13 mouse cellular contexts compared by ENCODE assay signal in genomic region chr4:84942651-84943050, GRCm38 (mm10).
"Had no signal": no experiment of that assay in that cellular context is flagged by ENCODE, and none has a peak within 500 bp of the region (broad histone marks: within the 10 kb centered on the region; RNA-seq: fewer than 3 reads in every experiment).

No protein-coding gene starts in this region.

- H3K9me3 ChIP-seq: kidney, embryonic 15.5 days; limb, embryonic 15.5 days; liver, embryonic 12.5 days; midbrain, embryonic 15.5 days had no signal

- H3K36me3 ChIP-seq: kidney, embryonic 15.5 days; limb, embryonic 15.5 days; liver, embryonic 12.5 days; midbrain, embryonic 15.5 days had no signal

- H3K4me3 ChIP-seq: kidney, embryonic 15.5 days; limb, embryonic 15.5 days; liver, embryonic 12.5 days; midbrain, embryonic 15.5 days had no signal

- H3K27ac ChIP-seq: kidney, embryonic 15.5 days; limb, embryonic 15.5 days; liver, embryonic 12.5 days; midbrain, embryonic 15.5 days had no signal

- H3K4me1 ChIP-seq: limb, embryonic 15.5 days; liver, embryonic 12.5 days; midbrain, embryonic 15.5 days had no signal

- H3K27me3 ChIP-seq: kidney, embryonic 15.5 days; limb, embryonic 15.5 days; liver, embryonic 12.5 days; midbrain, embryonic 15.5 days had no signal

- H3K4me2 ChIP-seq: kidney, embryonic 15.5 days; limb, embryonic 15.5 days; liver, embryonic 12.5 days; lung, embryonic 14.5 days; midbrain, embryonic 15.5 days had no signal

- DNase-seq: kidney, adult 2 months; kidney, postnatal 14 days; lung, postnatal 10 days; lung, postnatal 4 days; right cerebral cortex, adult 18-20 months; right cerebral cortex, postnatal 25 days; thymus, postnatal 36 days had no signal

- H3K9ac ChIP-seq: kidney, embryonic 15.5 days; limb, embryonic 15.5 days; liver, embryonic 12.5 days; lung, embryonic 14.5 days; midbrain, embryonic 15.5 days had no signal

- ATAC-seq: intestine, embryonic 16.5 days; liver, embryonic 12.5 days had no signal
